Mouse (Mus musculus) heart, embryonic 10.5 days (tissue): ENCODE measurements at regions not wholly inside any gene's neighbourhood (a gene's known extent, or its start where the extent isn't known, plus 50 kb on each side); places are given as distances from the start of the nearest gene placed in this dataset.

ENCODE experiments used
- DNase-seq: peaks from one replicate; pipeline ENCODE4 v3.0.0-alpha.2; 2017; ENCODE audit warnings: low spot score
- H3K27ac ChIP-seq: fragments of 300-500 bp; sonication (generic); 2 replicates; pipeline ENCODE4 v1.5.1; 2016; ENCODE audit warnings: mild to moderate bottlenecking
- H3K27me3 ChIP-seq: fragments of 300-500 bp; sonication (generic); 2 replicates; pipeline ENCODE4 v1.6.1; 2016; ENCODE audit warnings: mild to moderate bottlenecking; ENCODE audit not compliant: poor library complexity, insufficient read depth, severe bottlenecking
- H3K36me3 ChIP-seq: fragments of 300-500 bp; sonication (generic); 2 replicates; pipeline ENCODE4 v1.6.1; 2016; ENCODE audit warnings: mild to moderate bottlenecking, moderate library complexity
- H3K4me1 ChIP-seq: fragments of 300-500 bp; sonication (generic); 2 replicates; pipeline ENCODE4 v1.6.1; 2016; ENCODE audit warnings: mild to moderate bottlenecking
- H3K4me3 ChIP-seq: fragments of 300-500 bp; sonication (generic); 2 replicates; pipeline ENCODE4 v1.5.1; 2016; ENCODE audit warnings: mild to moderate bottlenecking, moderate library complexity
- H3K9me3 ChIP-seq: fragments of 300-500 bp; sonication (generic); 2 replicates; pipeline ENCODE4 v1.6.1; 2016; ENCODE audit warnings: mild to moderate bottlenecking, moderate library complexity
- WGBS: fragments of 180-500 bp; shearing (Covaris S2); methylation state at CpG from one replicate; pipeline ENCODE4 v1.1.7; 2016; 5-methylcytosine and 5-hydroxymethylcytosine counted together

GRCm38 (mm10) chr14:72371702-72372277 is 119.8 kb downstream of the Gm9195 start:
- no peaks in the 10 kb centered on the region for H3K27me3 ChIP-seq
- no peak overlapping the region for H3K27ac ChIP-seq
- 11% methylated on average over 10 of the region's 10 CpGs for WGBS
- H3K9me3 ChIP-seq: no peaks in the 10 kb centered on the region
- no peaks in the 10 kb centered on the region for H3K36me3 ChIP-seq
- H3K4me3 ChIP-seq: no peak overlapping the region
- no peaks in the 10 kb centered on the region for H3K4me1 ChIP-seq
- DNase-seq: peak; percentile 82

GRCm38 (mm10) chr14:72360829-72361520 is 130.7 kb downstream of the Gm9195 start:
- Histone ChIP-seq H3K27ac (no peak overlapping the region), H3K4me3 (no peak overlapping the region), H3K27me3 (no peaks in the 10 kb centered on the region), H3K4me1 (no peaks in the 10 kb centered on the region), H3K9me3 (no peaks in the 10 kb centered on the region), H3K36me3 (no peaks in the 10 kb centered on the region)
- WGBS: 77% methylated on average over 4 of the region's 4 CpGs
- no peak for DNase-seq

DNA sequence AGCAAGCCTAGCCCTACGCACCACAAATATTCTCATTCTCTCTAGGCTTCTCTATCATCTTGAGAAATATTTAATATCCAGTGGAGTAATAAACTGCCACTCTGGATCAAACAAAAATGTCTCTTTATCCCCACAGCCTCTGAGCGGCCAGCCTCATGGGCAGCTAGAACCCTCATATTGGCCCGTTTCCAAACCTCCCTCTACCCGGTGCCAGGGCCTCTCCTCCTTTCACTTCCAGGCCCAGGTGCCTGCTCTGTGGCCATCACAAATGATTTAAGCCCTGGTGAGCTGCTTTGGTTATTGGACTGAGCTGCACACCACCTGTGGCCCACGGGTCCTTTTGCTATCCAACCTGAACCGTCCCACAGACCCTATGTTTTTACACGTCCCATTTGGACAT is 131.5 kb downstream of the Gm9195 start:
- Histone ChIP-seq H3K4me1 (no peaks in the 10 kb centered on the region), H3K4me3 (no peak overlapping the region), H3K27me3 (no peaks in the 10 kb centered on the region), H3K36me3 (no peaks in the 10 kb centered on the region), H3K9me3 (no peaks in the 10 kb centered on the region), H3K27ac (no peak overlapping the region)
- 81% methylated on average over 7 of the region's 7 CpGs for WGBS
- no peak for DNase-seq

DNA sequence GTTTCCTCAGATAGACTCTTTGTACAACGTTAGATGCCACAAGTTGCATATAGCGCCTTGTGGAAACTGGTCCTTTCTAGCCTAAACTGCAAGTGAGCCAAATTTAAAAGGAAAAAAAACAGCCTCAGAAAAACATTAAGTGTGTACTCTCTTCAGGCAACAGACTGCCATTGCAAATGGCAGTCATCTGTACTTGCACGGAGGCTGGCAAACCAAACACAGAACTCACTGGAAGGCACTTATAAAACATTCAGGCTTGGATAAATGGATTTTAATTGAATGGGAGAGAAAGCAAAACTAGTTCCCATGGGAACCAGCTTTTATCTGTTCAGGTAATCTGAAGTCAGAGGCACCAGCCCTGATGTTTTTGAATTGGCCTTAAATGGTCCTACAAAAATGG is 133.7 kb downstream of the Gm9195 start:
- WGBS: 83% methylated on average over 3 of the region's 3 CpGs
- no peaks in the 10 kb centered on the region for H3K9me3 ChIP-seq
- no peaks in the 10 kb centered on the region for H3K27me3 ChIP-seq
- H3K36me3 ChIP-seq: no peaks in the 10 kb centered on the region
- DNase-seq: no peak
- no peak overlapping the region for H3K4me3 ChIP-seq
- no peak overlapping the region for H3K27ac ChIP-seq
- H3K4me1 ChIP-seq: no peaks in the 10 kb centered on the region

- Histone ChIP-seq H3K9me3 (no peaks in the 10 kb centered on the region), H3K27ac (no peak overlapping the region), H3K4me1 (no peaks in the 10 kb centered on the region), H3K27me3 (no peaks in the 10 kb centered on the region), H3K36me3 (no peaks in the 10 kb centered on the region), H3K4me3 (no peak overlapping the region)
- no peak for DNase-seq
- 53% methylated on average over 5 of the region's 5 CpGs for WGBS
These were observed 149.5 kb downstream of the Gm9195 start for GRCm38 (mm10) chr14:72342181-72342580.

GRCm38 (mm10) chr14:72341590-72342154 is 150.0 kb downstream of the Gm9195 start:
- WGBS: 73% methylated on average over 14 of the region's 14 CpGs
- no peak for DNase-seq
- Histone ChIP-seq H3K27ac (no peak overlapping the region), H3K4me1 (no peaks in the 10 kb centered on the region), H3K4me3 (no peak overlapping the region), H3K27me3 (no peaks in the 10 kb centered on the region), H3K36me3 (no peaks in the 10 kb centered on the region), H3K9me3 (no peaks in the 10 kb centered on the region)

- H3K36me3 ChIP-seq: no peaks in the 10 kb centered on the region
- no peak overlapping the region for H3K4me3 ChIP-seq
- H3K9me3 ChIP-seq: no peaks in the 10 kb centered on the region
- 66% methylated on average over 1 of the region's 1 CpGs for WGBS
- DNase-seq: no peak
- H3K4me1 ChIP-seq: no peaks in the 10 kb centered on the region
- no peaks in the 10 kb centered on the region for H3K27me3 ChIP-seq
- H3K27ac ChIP-seq: no peak overlapping the region
These were observed 153.6 kb downstream of the Gm9195 start for GRCm38 (mm10) chr14:72338046-72338445.

GRCm38 (mm10) chr14:72303856-72304255 is 187.8 kb downstream of the Gm9195 start:
- no peak for DNase-seq
- no peaks in the 10 kb centered on the region for H3K4me1 ChIP-seq
- no peaks in the 10 kb centered on the region for H3K36me3 ChIP-seq
- H3K27ac ChIP-seq: no peak overlapping the region
- H3K4me3 ChIP-seq: no peak overlapping the region
- H3K27me3 ChIP-seq: no peaks in the 10 kb centered on the region
- no peaks in the 10 kb centered on the region for H3K9me3 ChIP-seq

DNA sequence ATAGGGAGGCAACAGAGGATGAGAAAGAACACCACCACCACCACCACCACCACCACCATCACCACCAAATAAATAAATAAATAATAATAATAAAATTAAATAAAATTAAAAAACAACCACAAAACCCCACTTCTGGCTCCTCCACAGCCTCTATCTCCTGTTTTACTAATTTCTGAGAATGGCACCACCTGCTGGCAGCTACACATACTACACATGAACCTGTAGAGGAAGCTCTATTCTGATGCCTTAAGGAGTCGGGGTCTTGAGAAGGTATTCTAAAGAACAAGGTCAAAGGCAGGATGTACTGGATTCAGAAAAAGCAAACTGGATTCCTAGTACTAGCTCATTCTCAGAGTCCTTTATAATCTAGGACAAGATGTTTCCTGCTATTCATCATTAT is 191.6 kb downstream of the Gm9195 start:
- no peaks in the 10 kb centered on the region for H3K9me3 ChIP-seq
- no peaks in the 10 kb centered on the region for H3K36me3 ChIP-seq
- no peaks in the 10 kb centered on the region for H3K4me1 ChIP-seq
- no peak for DNase-seq
- H3K27ac ChIP-seq: no peak overlapping the region
- H3K4me3 ChIP-seq: no peak overlapping the region
- WGBS: 70% methylated on average over 1 of the region's 1 CpGs
- H3K27me3 ChIP-seq: peaks cover 7% of the 10 kb centered on the region; the same call in 1 of the 2 replicates

GRCm38 (mm10) chr14:72294631-72295030 is 197.0 kb downstream of the Gm9195 start:
- WGBS: 19% methylated on average over 6 of the region's 6 CpGs
- Histone ChIP-seq H3K4me1 (0 out of 2 replicates have a peak, but pooled peaks cover 5% of the 10 kb centered on the region), H3K27ac (no peak overlapping the region), H3K4me3 (no peak overlapping the region), H3K27me3 (peaks cover 17% of the 10 kb centered on the region; the same call in 1 of the 2 replicates), H3K36me3 (no peaks in the 10 kb centered on the region), H3K9me3 (no peaks in the 10 kb centered on the region)
- DNase-seq: no peak

DNA sequence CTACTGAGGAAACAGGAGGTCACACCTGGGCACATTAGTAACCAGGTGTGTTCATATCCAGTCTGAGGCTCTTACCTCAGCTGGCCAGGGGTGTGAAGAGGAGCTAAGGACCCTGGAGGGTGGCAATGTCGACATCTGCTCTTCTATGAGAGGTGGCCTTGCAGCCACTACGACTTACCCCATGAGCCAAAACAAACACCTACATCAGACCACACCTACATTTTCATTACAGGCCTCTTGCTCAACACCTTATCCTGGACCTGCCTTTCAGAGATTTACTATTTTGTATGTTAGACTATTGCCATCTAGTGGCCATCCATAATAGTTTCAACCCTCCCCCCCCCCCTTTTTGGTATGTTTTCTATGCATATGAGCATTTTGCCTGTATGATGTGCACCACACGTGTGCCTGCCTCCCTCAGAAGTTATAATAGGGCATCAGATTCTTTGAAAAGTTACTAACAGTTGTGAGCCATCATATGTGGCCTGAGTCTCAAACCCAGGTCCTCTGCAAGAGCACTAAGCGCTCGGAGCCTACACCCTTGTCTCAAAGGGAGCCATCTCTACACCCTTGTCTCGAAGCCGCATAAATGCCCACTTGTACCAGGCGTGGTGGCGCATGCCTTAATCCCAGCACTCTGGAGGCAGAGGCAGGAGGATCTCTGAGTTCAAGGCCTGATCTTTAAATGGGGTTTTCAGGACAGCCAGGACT is 197.8 kb downstream of the Gm9195 start:
- no peaks in the 10 kb centered on the region for H3K9me3 ChIP-seq
- H3K36me3 ChIP-seq: no peaks in the 10 kb centered on the region
- no peak overlapping the region for H3K4me3 ChIP-seq
- 0 out of 2 replicates have a peak, but pooled peaks cover 5% of the 10 kb centered on the region for H3K4me1 ChIP-seq
- DNase-seq: no peak
- 65% methylated on average over 9 of the region's 9 CpGs for WGBS
- H3K27me3 ChIP-seq: peaks cover 17% of the 10 kb centered on the region; the same call in 1 of the 2 replicates
- no peak overlapping the region for H3K27ac ChIP-seq

- no peaks in the 10 kb centered on the region for H3K36me3 ChIP-seq
- H3K27me3 ChIP-seq: peaks cover 17% of the 10 kb centered on the region; the same call in 1 of the 2 replicates
- no peak overlapping the region for H3K4me3 ChIP-seq
- no peak for DNase-seq
- WGBS: 84% methylated on average over 7 of the region's 7 CpGs
- 0 out of 2 replicates have a peak, but pooled peaks cover 5% of the 10 kb centered on the region for H3K4me1 ChIP-seq
- no peak overlapping the region for H3K27ac ChIP-seq
- no peaks in the 10 kb centered on the region for H3K9me3 ChIP-seq
These were observed 198.9 kb downstream of the Gm9195 start for GRCm38 (mm10) chr14:72292656-72293299.

DNA sequence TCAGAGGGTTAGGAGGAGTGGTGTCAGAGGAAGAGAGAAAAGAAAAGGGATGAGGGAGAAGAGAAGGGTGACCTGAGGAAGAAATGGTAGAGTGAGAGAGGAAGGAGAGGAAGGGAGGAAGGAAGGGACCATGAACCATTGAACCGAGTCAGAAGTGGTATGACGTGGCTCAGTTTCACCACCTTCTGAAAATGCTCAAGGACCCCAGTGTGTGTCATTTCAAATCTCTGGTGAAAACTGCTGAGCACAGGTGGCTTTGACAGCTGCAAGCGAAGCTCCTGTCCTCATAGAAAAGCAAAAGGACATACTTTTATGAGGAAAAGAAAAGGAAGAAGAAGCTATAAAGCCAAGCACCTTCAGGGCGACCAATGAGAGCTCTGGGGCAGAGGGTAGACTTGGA is 214.3 kb downstream of the Gm9195 start:
- H3K36me3 ChIP-seq: no peaks in the 10 kb centered on the region
- no peaks in the 10 kb centered on the region for H3K4me1 ChIP-seq
- H3K27me3 ChIP-seq: no peaks in the 10 kb centered on the region
- no peaks in the 10 kb centered on the region for H3K9me3 ChIP-seq
- WGBS: 76% methylated on average over 4 of the region's 4 CpGs
- peak; percentile 61 for DNase-seq
- H3K4me3 ChIP-seq: no peak overlapping the region
- no peak overlapping the region for H3K27ac ChIP-seq
